Mouse (Mus musculus) left cerebral cortex, postnatal 36 days (tissue): ENCODE results near the gene Papln. TPM values are rescaled to one million over a fixed set of nuclear protein-coding genes. Genes with fewer than 3 reads are reported as not detected.

ENCODE experiments used
- DNase-seq, 2 experiments: peaks; one replicate each; pipeline ENCODE4 v3.0.0; 2021 to 2022; ENCODE audit warnings: low spot score in 2 of 2, mixed read lengths in 1 of 2
- intact Hi-C: fragments of 180-260 bp; cut with DNase I; formaldehyde crosslinking; loops from one replicate; pipeline ENCODE4 v1.15.1; 2025
- total RNA-seq, 2 experiments: library from RNA; stranded (reverse); gene quantifications; 2 replicates each; pipeline ENCODE4 v1.2.3; 2021

Papln gene
- total RNA-seq, 2 experiments from 2014 or later = 7.4 to 11.5 TPM

- DNase-seq = no peak
- intact Hi-C loops = no loop called here
Measured at GRCm38 (mm10) chr12:83764519-83764918, 1.1 kb downstream of the Papln start.

GRCm38 (mm10) chr12:83765965-83766603, 2.6 kb downstream of the Papln start:
- intact Hi-C loops = loop anchor here (5.0 kb wide), 1 partner anchor 54 kb away; no protein-coding TSS in a partner anchor
- DNase-seq = no peak

GRCm38 (mm10) chr12:83767833-83768232, 4.4 kb downstream of the Papln start:
- intact Hi-C loops = loop anchor here (5.0 kb wide), 1 partner anchor 56 kb away; no protein-coding TSS in a partner anchor
- no peak for DNase-seq

GRCm38 (mm10) chr12:83768235-83768899, 4.9 kb downstream of the Papln start:
- intact Hi-C loops = loop anchor here (5.0 kb wide), 1 partner anchor 56 kb away; no protein-coding TSS in a partner anchor
- no peak for DNase-seq

GRCm38 (mm10) chr12:83770418-83771256, 7.2 kb downstream of the Papln start:
- intact Hi-C loops = no loop called here
- DNase-seq = no peak

GRCm38 (mm10) chr12:83775621-83776020, 12.2 kb downstream of the Papln start:
- no peak for DNase-seq
- intact Hi-C loops = no loop called here

- intact Hi-C loops = no loop called here
- DNase-seq = no peak
Measured at GRCm38 (mm10) chr12:83776766-83777165, 13.3 kb downstream of the Papln start.

GRCm38 (mm10) chr12:83780181-83780580, 16.7 kb downstream of the Papln start:
- intact Hi-C loops = no loop called here
- DNase-seq = no peak

GRCm38 (mm10) chr12:83781204-83781603, 17.8 kb downstream of the Papln start:
- no peak for DNase-seq
- intact Hi-C loops = no loop called here

GRCm38 (mm10) chr12:83781640-83782278, 18.3 kb downstream of the Papln start:
- intact Hi-C loops = no loop called here

GRCm38 (mm10) chr12:83782669-83783068, 19.2 kb downstream of the Papln start:
- DNase-seq = no peak
- intact Hi-C loops = no loop called here

More at GRCm38 (mm10) chr12:83781640-83782278, 18.3 kb downstream of the Papln start:
- DNase-seq = no peak

- no peak for DNase-seq
- intact Hi-C loops = no loop called here
Measured at GRCm38 (mm10) chr12:83785305-83785704, 21.9 kb downstream of the Papln start.

GRCm38 (mm10) chr12:83789051-83789780, 25.8 kb downstream of the Papln start:
- intact Hi-C loops = no loop called here
- no peak for DNase-seq

- intact Hi-C loops = no loop called here
- no peak for DNase-seq
Measured at GRCm38 (mm10) chr12:83789781-83790140, 26.3 kb downstream of the Papln start.

GRCm38 (mm10) chr12:83790749-83791148, 27.3 kb downstream of the Papln start:
- intact Hi-C loops = no loop called here
- DNase-seq = no peak

- DNase-seq = no peak
- intact Hi-C loops = no loop called here
Measured at GRCm38 (mm10) chr12:83791737-83792136, 28.3 kb downstream of the Papln start.

GRCm38 (mm10) chr12:83792706-83793410, 29.4 kb downstream of the Papln start:
- intact Hi-C loops = no loop called here
- DNase-seq = no peak

- DNase-seq = no peak
- intact Hi-C loops = no loop called here
Measured at GRCm38 (mm10) chr12:83795051-83795450, 31.6 kb downstream of the Papln start.

GRCm38 (mm10) chr12:83795586-83795985, 32.2 kb downstream of the Papln start:
- no peak for DNase-seq

More at GRCm38 (mm10) chr12:83795586-83795985, 32.2 kb downstream of the Papln start:
- intact Hi-C loops = no loop called here
